Mouse (Mus musculus) 3T3-L1 (cell line): ENCODE results near the gene BC030867.

Experiments used
- DNase-seq: peaks from one replicate; pipeline ENCODE4 v3.0.0-alpha.2; 2015; ENCODE audit warnings: low read depth, low spot score

The BC030867 gene

DNA sequence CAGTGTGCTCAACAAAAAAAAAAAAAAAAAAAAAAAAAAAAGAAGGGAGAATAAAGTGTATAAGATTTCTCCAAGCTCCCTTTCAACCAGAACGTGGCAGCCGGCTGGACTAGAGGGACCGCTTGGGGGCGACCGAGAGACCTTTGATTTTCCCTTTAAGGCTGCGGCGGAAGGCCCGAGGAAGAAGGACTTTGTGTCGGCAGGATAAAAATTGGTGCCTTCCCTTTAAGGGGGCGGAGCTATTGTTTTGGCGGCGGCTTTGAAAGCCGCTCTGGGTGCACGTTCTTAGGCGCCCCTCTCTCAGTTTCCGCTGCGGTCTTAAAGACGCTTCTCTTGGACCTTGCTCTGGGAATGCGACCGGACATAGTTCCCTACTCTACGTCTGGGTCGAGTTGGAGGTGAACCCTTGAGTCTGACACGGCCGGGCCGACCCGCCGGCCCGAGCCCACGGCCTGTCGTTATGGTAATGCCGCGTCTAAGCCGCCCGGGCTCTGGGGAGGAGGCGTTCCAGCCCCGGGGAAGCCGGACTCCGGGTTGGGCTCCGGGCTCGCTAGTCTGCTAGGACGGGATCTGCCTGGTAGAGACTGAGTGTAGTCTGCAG lies at the start of gene BC030867:
Gene BC030867 (plus strand): TSS at position 253 of the 601 bp plus-strand sequence.
- peak; percentile 98 for DNase-seq

- DNase-seq: no peak
Measured at GRCm38 (mm10) chr11:102199856-102200255, 48.8 kb upstream of the BC030867 start.

DNA sequence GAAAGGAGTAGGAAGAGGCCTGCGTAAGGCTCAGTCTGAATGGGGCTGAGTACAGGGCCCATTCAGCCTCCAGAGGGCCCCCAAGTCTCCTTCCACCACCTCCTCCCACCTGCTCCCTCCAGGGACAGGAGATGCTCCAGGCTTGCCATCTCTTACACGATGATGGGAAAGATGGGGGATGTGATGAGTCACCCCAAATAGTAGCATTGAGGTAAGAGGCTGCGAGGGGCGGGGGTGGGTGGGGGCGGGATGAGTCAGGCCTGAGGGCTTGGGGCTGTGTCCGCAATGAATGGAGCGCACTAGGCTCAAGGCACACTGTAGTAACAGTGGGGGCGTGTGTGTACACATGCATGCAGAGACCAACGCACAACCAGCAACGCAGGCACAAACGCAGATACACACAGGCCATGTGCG lies 47.3 kb upstream of the BC030867 start:
- DNase-seq: peak; percentile 86

GRCm38 (mm10) chr11:102206481-102206880 lies 42.2 kb upstream of the BC030867 start:
- DNase-seq: no peak

DNA sequence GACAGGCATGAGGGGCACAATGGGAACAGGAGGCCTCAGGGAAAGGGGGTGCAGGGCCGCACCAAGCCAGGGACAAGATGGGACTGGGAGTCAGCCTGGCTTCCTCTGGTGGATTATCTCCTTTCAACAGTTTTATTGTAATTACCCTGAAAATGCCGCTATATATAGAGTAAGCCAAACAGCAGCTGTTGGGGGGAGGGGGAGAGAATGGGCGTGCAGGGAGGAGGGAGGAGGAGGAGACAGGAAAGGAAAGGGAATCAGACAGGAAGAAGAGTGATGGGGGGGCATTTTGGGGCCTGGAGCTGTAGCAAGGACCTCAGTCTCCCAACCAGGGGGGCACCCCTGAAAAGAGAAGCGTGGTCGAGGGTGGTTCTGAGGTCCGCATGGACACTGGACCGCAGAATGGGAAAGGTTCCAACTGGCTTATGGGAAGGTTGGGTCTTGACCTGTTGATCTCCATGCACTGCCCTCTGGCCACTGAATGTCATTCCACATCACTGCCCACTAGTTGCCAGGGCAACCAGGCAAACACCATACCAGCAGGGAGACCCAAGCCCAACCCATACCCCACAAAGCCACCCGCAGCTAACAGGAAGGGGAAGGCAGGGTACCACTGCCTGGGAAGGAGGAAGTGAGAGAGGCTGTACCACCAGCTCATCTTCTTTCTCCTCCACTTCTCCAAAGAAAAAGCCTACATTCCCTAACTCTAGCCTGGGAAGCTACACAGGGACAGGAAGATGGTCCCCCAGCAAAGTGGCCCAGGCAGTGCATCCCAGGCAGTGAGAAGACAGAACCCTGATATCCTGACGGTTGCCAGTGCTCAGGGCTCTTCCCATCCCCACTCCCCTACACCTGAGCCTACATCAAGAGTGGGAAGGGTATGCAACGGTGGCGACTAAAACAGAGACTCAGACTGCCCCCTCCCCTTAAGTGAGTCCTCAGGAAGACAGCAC lies 40.6 kb upstream of the BC030867 start:
- no peak for DNase-seq

DNA sequence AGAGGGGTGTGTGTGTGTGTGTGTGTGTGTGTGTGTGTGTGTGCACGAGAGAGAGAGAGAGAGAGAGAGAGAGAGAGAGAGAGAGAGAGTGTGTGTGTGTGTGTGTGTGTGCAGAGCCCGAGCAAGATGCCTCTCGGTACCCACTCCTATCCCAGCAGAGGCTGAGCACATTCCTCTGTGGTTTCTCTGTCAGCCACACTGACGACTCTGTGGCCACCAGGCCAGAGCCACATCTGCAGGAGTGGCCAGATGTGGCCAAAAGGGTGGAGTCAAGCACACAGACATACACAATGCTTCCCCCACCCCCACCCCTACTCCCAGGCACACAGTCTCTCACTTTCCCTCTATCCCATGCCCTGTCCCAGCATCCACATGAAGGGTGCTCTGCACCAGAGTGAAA lies 39.8 kb upstream of the BC030867 start:
- DNase-seq: peak; percentile 87

DNA sequence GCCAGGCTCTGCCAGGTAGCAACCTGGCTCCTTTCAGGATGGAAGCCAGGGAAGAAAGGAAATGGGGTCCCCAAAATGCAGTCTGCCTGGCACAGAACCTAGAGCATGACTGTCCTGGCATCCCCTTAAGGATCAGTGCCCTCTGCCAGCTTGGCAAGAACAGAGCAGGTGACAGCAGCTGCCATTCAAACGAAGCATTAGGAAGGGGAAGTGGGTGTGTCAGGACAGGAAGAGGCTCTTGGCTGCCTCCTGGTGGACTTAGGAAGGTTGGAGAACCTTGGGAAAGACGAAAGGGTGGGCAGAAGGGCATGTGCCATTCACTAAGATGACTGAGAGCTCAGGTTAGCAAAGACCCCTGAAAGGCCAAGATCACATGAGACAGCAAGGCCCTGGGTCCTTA lies 38.9 kb upstream of the BC030867 start:
- peak; percentile 65 for DNase-seq

DNA sequence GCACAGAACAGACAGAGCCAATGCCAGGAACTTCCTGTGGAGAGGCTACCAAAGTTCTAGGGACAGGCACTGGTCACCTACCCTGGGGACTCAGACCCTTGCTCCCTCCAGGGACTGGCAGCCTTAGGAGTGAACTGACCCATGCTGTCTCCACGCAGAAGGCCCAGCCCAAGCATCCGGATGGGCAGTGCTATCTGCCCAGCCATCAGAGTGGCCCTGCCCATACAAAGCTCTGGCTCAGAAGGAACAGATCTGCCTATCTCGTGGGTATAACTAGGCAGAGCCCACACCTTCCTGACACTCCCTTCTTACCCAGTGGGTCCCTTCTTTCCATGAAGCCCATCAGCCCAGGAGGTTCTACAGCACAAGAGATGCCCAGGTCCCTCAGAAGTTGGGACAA lies 38.5 kb upstream of the BC030867 start:
- no peak for DNase-seq

GRCm38 (mm10) chr11:102211011-102211410 lies 37.7 kb upstream of the BC030867 start:
- no peak for DNase-seq

DNA sequence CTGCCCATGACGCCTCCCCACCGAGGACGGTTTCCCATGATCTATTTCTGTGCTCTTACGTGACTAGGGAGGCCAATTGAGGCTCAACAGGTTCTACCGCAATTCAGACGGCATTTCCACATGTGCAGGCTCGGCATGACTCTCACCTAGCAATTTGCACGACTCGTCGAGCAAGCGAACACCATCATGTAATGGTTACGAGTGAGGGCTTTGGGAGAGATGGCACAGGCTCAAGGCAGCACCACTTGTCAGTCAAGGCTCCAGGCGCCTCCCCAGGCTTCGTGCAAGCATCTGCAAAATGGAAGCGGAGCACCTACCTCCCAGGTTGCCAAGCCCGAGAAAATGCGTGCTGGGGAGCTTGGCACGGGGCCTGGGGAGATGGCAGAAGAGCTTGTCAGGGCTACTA lies 36.7 kb upstream of the BC030867 start:
- no peak for DNase-seq

- no peak for DNase-seq
Measured at GRCm38 (mm10) chr11:102214430-102215156, 34.1 kb upstream of the BC030867 start.

GRCm38 (mm10) chr11:102215511-102215910 lies 33.2 kb upstream of the BC030867 start:
- DNase-seq: peak; percentile 45

DNA sequence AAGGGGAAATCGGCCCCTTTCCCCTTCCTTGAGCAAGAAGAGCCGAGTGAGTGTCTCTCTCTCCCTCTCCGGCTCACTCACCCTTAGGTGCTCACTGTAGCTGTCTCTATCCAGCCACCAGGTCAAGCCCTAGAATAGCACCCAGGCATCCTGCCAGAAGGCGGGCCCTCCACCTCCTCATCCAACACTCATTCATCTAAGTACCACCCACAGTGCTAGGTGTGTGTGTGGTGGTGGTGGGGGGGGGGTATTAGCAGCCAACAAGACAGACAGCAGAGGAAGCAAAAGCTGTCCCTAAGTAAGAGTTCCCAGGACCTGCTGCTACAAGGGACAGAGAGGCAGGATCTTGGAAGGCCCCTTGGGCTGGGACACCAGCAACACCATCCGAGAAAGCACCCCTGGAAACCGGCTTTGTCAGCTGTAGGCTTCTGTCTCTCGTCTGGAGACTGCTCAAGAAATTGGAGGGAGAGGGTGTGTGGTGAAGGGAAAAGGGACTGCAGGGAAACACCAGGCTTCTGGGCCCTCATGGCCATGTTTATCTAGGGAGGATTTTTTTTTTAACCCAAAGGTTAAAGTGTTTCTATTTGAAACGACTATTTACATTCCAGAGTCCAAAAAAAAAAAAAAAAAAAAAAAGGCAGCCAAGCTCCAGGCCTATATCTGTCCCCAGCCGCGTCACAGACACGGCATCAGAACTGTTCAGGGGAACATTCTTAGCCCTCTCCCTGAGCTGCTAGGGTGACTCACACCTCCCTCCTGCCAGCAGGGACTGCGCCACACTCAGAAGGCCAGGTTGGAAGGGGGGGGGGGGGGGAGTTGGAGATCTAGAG lies 32.4 kb upstream of the BC030867 start:
- DNase-seq: peak; percentile 90

DNA sequence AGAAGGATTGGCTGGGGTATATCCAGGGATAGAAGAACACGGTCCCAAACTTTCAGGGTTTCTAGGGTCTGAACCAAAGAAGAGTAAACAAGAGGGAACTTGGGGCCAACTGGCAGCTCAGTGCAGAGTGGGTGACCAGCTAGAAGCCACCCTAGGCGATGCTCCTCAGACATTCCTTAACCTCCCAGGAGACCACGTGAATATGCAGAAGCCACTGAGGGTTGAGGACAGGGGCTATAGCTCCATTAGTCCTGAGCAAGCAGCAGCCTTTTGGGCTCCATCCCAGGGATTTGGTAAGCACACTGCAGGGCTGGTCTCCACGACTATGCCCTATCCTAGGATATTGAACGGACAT lies 31.8 kb upstream of the BC030867 start:
- peak; percentile 64 for DNase-seq

GRCm38 (mm10) chr11:102217396-102217795 lies 31.3 kb upstream of the BC030867 start:
- no peak for DNase-seq

- peak; percentile 50 for DNase-seq
Measured at GRCm38 (mm10) chr11:102217876-102218430, 30.7 kb upstream of the BC030867 start.

DNA sequence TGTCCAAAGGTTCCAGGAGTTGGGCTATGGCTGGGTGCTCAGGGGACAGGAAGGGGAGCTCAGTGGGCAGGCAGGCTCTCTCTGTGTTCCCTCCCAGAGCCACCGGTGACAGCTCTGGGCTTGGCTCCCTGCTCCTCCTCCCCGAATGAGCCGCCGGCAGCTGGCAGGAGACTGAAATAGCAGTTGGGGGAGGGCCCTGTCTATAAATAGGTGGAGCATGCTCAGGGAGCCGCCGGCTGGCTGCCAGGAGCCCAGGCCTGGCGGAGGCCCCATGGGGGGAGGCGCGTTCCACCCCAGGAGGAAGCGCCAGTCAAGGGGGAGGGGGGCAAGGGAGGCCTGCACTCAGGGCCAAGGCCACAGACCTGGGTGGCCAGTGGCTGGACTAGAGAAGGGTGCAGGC lies 29.9 kb upstream of the BC030867 start:
- DNase-seq: peak; percentile 93

GRCm38 (mm10) chr11:102219247-102219993 lies 29.3 kb upstream of the BC030867 start:
- no peak for DNase-seq

GRCm38 (mm10) chr11:102219994-102220346 lies 28.7 kb upstream of the BC030867 start:
- no peak for DNase-seq

DNA sequence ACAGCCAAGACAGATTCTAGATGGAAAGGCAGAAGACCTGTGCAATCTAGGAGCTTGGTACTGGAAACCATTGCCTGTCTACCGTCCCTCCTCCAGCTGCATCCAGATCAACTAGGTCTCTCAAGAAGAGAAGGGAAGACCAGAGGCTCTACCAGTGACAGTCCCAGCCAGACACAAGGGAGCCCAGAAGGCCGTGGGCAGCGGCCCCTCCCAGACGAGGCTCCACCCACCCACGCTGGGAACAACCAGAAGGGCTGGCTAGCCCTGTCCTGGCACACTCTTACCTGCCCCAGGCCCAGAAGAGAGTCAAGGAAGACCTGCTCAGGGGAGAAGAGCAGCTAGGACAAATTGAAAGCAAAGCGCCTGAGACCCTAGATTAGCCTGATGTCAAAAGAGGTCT lies 28.2 kb upstream of the BC030867 start:
- DNase-seq: no peak
